In genomic region chr9:103940506-103940905, GRCm38 (mm10) we compare ENCODE assay signal across 13 mouse cellular contexts.
"Had no signal": no experiment of that assay in that cellular context is flagged by ENCODE, and none has a peak within 500 bp of the region (broad histone marks: within the 10 kb centered on the region; RNA-seq: fewer than 3 reads in every experiment).

No protein-coding gene starts in this region.

- DNase-seq: gastrocnemius, adult 2 months; gastrocnemius, postnatal 10 days; gastrocnemius, postnatal 25 days; heart, adult 18-20 months; heart, postnatal 10 days; heart, postnatal 4 days; kidney, adult 18-20 months; kidney, adult 8-10 months; kidney, postnatal 10 days; kidney, postnatal 25 days; kidney, postnatal 4 days; liver; liver, embryonic 13.5 days had no signal
